Mouse (Mus musculus): Measurements from ENCODE around the gene Prkrip1. TPM values are rescaled to one million over a fixed set of nuclear protein-coding genes. Genes with fewer than 3 reads are reported as not detected.

Prkrip1 gene
- polyA plus RNA-seq, 1 experiment from 2014 or later: 44.2 TPM

DNA sequence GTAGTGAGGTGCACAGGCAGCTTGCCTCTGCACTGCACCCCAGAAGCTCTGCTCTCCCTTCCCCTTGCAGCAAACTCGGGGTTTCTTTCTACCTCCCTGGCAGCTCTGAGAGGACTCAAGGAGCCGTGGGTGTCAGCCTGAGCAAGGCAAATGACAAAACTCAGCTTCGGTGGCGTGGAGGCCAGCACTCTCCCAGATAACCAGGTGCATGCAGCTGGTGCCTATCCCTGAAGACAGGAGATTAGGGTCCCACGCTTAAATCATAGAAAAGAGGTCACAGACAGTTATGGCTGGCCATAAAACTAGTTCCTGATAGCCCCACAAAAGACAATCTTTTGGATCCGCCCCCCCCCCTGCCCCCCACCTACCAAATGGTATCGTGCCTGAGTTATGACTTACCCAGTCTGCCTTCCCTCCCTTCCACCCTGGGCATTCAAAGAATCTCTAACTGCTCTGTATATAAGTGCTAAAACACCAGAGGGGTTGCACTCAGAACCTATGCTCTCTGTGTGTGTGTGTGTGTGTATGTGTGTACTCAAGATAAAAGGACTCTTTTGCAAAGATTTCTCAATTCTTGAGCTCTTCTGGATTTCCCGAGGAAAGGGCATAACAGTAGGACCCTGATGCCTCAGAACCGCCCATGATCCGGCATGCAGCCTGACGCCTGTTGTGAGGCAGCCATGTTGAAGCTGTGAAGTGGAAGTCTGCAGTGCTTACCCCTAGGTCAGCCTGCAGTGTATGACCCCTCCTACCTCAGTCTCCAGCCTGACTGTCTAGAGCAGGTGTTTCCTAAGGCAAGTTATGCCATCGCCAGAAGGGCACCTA lies 53.9 kb downstream of the Prkrip1 start:
- H3K27ac ChIP-seq: no peak overlapping the region
- 34% methylated on average over 12 of the region's 12 CpGs for WGBS
- no peaks in the 10 kb centered on the region for H3K9me3 ChIP-seq
- H3K36me3 ChIP-seq: peaks cover 13% of the 10 kb centered on the region
- H3K4me2 ChIP-seq (replicated peaks): no peak overlapping the region
- ATAC-seq: no peak
- no peaks in the 10 kb centered on the region for H3K27me3 ChIP-seq (replicated peaks)
- no peak overlapping the region for H3K4me3 ChIP-seq (replicated peaks)
- H3K4me1 ChIP-seq (replicated peaks): no peaks in the 10 kb centered on the region
- H3K9ac ChIP-seq: no peak overlapping the region

DNA sequence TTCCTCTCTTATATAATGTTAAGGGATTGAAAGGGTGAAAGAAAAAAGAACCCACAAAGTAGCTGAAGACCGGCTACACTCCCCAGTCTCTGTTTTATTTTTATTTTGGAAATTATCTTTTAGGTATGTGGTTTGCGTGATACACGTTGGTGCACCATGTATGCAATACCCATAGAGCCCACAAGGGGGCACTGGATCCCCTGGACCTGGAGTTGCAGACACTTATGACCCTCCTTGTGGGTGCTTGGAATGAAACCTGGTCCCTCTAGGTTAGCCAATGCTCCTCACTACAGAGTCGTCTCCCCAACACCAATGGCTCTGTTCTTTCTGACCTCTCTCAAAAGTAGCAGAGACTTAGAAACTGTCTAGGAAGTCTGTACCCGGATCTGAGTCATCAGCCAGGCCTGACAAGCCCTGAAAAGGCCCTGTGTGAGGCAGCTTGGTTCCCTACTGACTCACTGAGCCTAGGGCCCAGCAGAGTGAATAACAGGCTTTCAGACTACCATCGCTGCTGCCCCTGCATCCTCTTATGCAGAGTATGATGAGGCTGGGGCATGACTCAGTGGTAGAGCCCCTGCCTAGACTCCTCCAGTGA lies 55.5 kb downstream of the Prkrip1 start:
- 85% methylated on average over 6 of the region's 6 CpGs for WGBS
- peaks cover 18% of the 10 kb centered on the region for H3K36me3 ChIP-seq
- H3K4me1 ChIP-seq (replicated peaks): no peaks in the 10 kb centered on the region
- H3K27ac ChIP-seq: no peak overlapping the region
- no peak overlapping the region for H3K4me2 ChIP-seq (replicated peaks)
- H3K9ac ChIP-seq: no peak overlapping the region
- H3K27me3 ChIP-seq (replicated peaks): no peaks in the 10 kb centered on the region
- no peak overlapping the region for H3K4me3 ChIP-seq (replicated peaks)
- no peaks in the 10 kb centered on the region for H3K9me3 ChIP-seq
- no peak for ATAC-seq

DNA sequence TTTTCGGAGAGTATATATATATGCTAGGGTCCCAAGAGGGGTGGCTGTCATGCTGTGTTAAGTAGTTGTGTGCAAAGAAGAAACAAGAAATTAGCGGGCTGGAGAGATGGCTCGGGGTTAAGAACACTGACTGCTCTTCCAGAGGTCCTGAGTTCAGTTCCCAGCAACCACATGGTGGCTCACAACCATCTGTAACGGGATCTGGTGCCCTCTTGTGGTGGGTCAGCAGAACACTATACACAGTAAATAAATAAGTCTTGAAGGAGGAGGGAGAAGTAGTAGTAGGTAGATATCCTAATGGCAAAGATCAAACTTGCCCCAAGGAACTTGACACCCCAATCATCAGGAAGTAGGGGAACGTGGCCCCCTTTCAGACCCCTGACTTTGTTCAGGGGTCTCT lies 56.0 kb downstream of the Prkrip1 start:
- no peak overlapping the region for H3K27ac ChIP-seq
- 84% methylated on average over 5 of the region's 5 CpGs for WGBS
- ATAC-seq: no peak

DNA sequence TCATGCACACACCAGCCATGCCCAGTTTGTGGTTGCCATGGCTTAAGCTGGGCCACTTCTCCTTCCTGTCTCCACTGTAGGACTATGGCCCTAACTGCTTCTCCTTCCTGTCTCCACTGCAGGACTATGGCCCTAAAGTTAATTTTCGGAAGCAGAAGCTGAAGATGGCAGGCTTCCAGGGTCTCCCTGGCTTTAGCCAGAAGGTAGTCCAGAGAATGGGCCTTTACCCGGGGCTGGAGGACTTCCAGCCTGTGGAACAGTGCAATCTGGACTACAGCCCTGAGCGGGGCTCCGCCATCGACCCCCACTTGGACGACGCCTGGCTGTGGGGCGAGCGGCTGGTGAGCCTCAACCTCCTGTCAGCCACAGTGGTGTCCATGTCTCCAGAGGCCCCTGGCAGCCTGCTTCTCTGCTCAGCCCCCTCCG lies 58.7 kb downstream of the Prkrip1 start:
- no peak overlapping the region for H3K4me2 ChIP-seq (replicated peaks)
- WGBS: 89% methylated on average over 10 of the region's 10 CpGs
- peaks cover 22% of the 10 kb centered on the region for H3K36me3 ChIP-seq
- H3K27ac ChIP-seq: no peak overlapping the region
- H3K4me3 ChIP-seq (replicated peaks): no peak overlapping the region
- H3K9ac ChIP-seq: no peak overlapping the region
- no peak for ATAC-seq
- H3K27me3 ChIP-seq (replicated peaks): no peaks in the 10 kb centered on the region
- no peaks in the 10 kb centered on the region for H3K9me3 ChIP-seq
- peaks cover 2% of the 10 kb centered on the region for H3K4me1 ChIP-seq (replicated peaks)

More for the DNA sequence above, 56.0 kb downstream of the Prkrip1 start:
- peaks cover 22% of the 10 kb centered on the region for H3K36me3 ChIP-seq
- no peak overlapping the region for H3K4me2 ChIP-seq (replicated peaks)
- H3K27me3 ChIP-seq (replicated peaks): no peaks in the 10 kb centered on the region
- H3K9ac ChIP-seq: no peak overlapping the region
- H3K9me3 ChIP-seq: no peaks in the 10 kb centered on the region
- H3K4me1 ChIP-seq (replicated peaks): no peaks in the 10 kb centered on the region
- H3K4me3 ChIP-seq (replicated peaks): no peak overlapping the region

DNA sequence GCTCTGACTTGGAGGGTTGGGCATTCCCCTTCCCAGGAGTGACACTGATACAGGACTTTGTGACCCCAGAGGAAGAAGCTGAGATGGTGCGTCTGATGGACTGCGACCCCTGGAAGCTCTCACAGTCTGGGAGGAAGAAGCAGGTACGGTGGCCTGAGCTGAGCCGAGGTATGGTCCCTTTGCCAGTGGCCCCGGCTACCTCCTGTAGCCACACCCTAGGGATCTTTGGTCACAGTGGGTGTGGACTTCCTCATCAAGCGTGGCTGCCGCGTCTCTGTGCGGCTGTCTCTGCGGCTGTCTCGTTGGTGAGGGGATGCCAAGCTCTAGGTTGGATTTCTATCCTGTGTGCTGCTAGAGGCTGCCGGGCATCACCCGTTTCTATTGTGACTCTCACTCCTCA lies 59.4 kb downstream of the Prkrip1 start:
- no peak overlapping the region for H3K4me2 ChIP-seq (replicated peaks)
- H3K27ac ChIP-seq: no peak overlapping the region
- H3K36me3 ChIP-seq: peaks cover 22% of the 10 kb centered on the region
- ATAC-seq: no peak
- no peaks in the 10 kb centered on the region for H3K9me3 ChIP-seq
- H3K9ac ChIP-seq: no peak overlapping the region
- WGBS: 89% methylated on average over 13 of the region's 13 CpGs
- H3K4me1 ChIP-seq (replicated peaks): peaks cover 7% of the 10 kb centered on the region
- no peak overlapping the region for H3K4me3 ChIP-seq (replicated peaks)
- no peaks in the 10 kb centered on the region for H3K27me3 ChIP-seq (replicated peaks)

DNA sequence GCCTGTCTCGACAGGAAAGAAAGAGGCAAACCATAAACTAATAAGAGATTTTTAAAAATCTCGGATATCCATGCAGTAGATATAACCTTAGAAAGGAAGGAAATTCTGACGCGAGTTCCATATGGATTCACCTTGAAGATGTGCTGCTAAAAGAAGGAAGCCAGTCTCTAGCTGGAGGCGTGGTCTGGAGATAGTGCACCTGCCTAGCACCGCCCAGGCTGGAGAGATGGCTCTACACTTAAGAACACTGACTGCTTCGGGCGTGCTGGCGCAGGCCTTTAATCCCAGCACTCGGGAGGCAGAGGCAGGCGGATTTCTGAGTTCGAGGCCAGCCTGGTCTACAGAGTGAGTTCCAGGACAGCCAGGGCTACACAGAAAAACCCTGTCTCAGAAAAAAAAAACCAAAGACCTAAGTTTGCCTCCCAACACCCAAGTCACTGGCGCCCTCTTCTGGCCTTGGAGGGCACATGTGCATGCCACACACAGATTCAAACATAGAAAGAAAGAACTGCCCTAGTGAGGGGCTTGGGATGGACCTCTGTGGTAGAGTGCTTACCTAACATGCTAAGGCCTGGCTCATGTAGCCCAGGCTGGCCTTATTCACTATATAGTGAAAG lies 61.0 kb downstream of the Prkrip1 start:
- no peak overlapping the region for H3K4me3 ChIP-seq (replicated peaks)
- peaks cover 26% of the 10 kb centered on the region for H3K36me3 ChIP-seq
- no peaks in the 10 kb centered on the region for H3K9me3 ChIP-seq
- no peaks in the 10 kb centered on the region for H3K27me3 ChIP-seq (replicated peaks)
- H3K9ac ChIP-seq: no peak overlapping the region
- ATAC-seq: no peak
- WGBS: 74% methylated on average over 13 of the region's 13 CpGs
- peaks cover 7% of the 10 kb centered on the region for H3K4me1 ChIP-seq (replicated peaks)
- no peak overlapping the region for H3K4me2 ChIP-seq (replicated peaks)
- no peak overlapping the region for H3K27ac ChIP-seq

DNA sequence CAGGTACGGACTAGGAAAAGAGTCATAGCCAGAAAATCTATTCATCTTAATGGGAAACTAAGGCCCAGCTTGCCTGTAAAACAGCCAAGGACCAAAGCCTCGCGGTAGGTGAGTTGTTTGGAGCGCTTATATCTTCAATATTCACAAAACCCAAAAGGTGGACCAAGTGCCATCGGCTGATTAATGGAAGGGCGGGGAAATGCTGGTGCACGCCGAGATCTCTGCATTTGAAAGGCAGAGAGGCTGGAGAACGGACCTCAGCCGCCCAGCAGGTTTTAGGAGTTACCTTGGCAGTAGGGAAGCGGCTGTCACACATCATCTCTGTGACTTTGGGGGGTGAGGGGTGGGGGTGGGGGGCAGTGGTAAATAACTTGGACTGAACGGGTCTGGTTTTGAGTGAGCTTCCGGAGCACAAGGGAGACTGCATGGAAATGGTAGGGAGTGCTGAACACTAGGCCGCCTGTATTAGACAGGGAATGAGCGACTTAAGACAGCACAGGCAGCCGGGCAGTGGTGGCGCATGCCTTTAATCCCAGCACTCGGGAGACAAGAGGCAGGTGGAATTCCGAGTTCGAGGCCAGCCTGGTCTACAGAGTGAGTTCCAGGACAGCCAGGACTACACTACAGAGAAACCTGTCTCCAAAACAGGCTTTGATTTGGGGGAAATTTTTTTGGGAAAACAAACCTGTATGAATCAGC lies 62.3 kb downstream of the Prkrip1 start:
- H3K4me1 ChIP-seq (replicated peaks): peaks cover 7% of the 10 kb centered on the region
- ATAC-seq: peak; percentile 9; the same call in 1 of the 2 replicates
- WGBS: 6% methylated on average over 20 of the region's 20 CpGs
- no peaks in the 10 kb centered on the region for H3K27me3 ChIP-seq (replicated peaks)
- H3K4me2 ChIP-seq (replicated peaks): peak overlapping the region; percentile 72
- H3K9ac ChIP-seq: peak overlapping the region; percentile 58
- H3K4me3 ChIP-seq (replicated peaks): peak overlapping the region; percentile 64
- peaks cover 29% of the 10 kb centered on the region for H3K36me3 ChIP-seq
- peak overlapping the region; percentile 1; the same call in 1 of the 2 replicates for H3K27ac ChIP-seq
- no peaks in the 10 kb centered on the region for H3K9me3 ChIP-seq

DNA sequence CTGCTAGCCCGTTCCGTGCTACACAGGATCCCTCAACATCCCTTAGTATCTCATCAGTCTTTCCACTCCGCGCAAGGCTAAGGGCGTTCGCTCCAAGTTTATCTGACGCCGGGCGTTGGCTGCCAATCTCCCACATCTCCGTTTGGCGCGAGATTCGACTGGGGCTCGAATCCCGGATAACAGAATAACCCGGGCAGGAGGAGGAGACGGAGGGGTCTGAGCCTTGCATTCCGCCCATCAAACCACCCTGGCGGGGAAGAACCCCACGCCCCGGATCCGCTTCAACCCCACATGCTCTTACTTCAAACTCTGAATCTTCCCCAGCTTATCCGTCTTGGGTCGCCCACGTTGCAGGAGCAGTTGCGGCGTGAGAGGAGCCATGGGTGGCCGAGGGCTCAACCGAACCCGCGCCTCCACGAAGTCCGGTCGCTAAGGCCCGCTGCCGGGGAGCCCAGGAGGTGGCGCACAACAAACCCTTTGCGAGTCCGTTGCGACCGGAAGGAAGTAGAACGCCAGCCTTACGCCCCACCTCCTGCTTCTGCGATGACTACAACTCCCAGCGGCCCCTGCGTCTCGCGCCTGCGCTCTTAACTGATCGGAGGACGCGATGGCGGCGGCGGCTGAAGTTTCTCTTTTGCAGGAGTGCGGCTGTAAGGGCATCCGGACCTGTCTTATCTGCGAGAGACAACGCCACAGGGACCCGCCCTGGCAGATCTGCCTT lies 63.0 kb downstream of the Prkrip1 start, which contains the start of the genes Lrwd1 and Alkbh4:
Gene Lrwd1 (minus strand): TSS at position 504 of the 721 bp plus-strand sequence.
Gene Alkbh4 (plus strand): TSS at position 576 of the 721 bp plus-strand sequence.
- Histone ChIP-seq H3K36me3 (peaks cover 29% of the 10 kb centered on the region), H3K4me3 (replicated peaks) (peak within 1 kb of the TSS; percentile 64), H3K4me2 (replicated peaks) (peak within 1 kb of the TSS; percentile 72), H3K27ac (peak within 1 kb of the TSS; percentile 57; the same call in 1 of the 2 replicates), H3K27me3 (replicated peaks) (no peaks in the 10 kb centered on the region), H3K9me3 (no peaks in the 10 kb centered on the region), H3K9ac (peak within 1 kb of the TSS; percentile 75), H3K4me1 (replicated peaks) (peaks cover 7% of the 10 kb centered on the region)
- WGBS: under 1% methylated on average over 60 of the region's 60 CpGs
- peak; percentile 96 for ATAC-seq

Other genes starting within 250 kb of the Prkrip1 start
- 2.5 and 2.9 TPM in 2 replicates for gene Ssc4d, start 224.4 kb downstream of the Prkrip1 start, polyA plus RNA-seq (2015; fragmentation: Nextera tagmentation; extraction: Ambion mirVana)
- gene Zp3, start 218.9 kb downstream of the Prkrip1 start, polyA plus RNA-seq (2015; fragmentation: Nextera tagmentation; extraction: Ambion mirVana): 0.80 and 1.5 TPM in 2 replicates
- 20.8 and 21.4 TPM in 2 replicates for gene Dtx2, start 204.2 kb downstream of the Prkrip1 start, polyA plus RNA-seq (2015; fragmentation: Nextera tagmentation; extraction: Ambion mirVana)
- gene Upk3b, start 160.5 kb downstream of the Prkrip1 start, polyA plus RNA-seq (2015; fragmentation: Nextera tagmentation; extraction: Ambion mirVana): 42.9 and 45.6 TPM in 2 replicates
- gene Upk3bl, start 144.5 kb downstream of the Prkrip1 start, polyA plus RNA-seq (2015; fragmentation: Nextera tagmentation; extraction: Ambion mirVana): 1.4 and 1.9 TPM in 2 replicates
- 16.3 and 19.4 TPM in 2 replicates for gene Rasa4, start 115.0 kb downstream of the Prkrip1 start, polyA plus RNA-seq (2015; fragmentation: Nextera tagmentation; extraction: Ambion mirVana)
- 231 and 236 TPM in 2 replicates for gene Polr2j, start 82.3 kb downstream of the Prkrip1 start, polyA plus RNA-seq (2015; fragmentation: Nextera tagmentation; extraction: Ambion mirVana)
- 24.5 and 25.3 TPM in 2 replicates for gene Lrwd1, start 62.9 kb downstream of the Prkrip1 start, polyA plus RNA-seq (2015; fragmentation: Nextera tagmentation; extraction: Ambion mirVana)
- 15.3 and 17.2 TPM in 2 replicates for gene Alkbh4, start 62.8 kb downstream of the Prkrip1 start, polyA plus RNA-seq (2015; fragmentation: Nextera tagmentation; extraction: Ambion mirVana)
- 6.4 and 6.7 TPM in 2 replicates for gene Orai2, start 28.2 kb downstream of the Prkrip1 start, polyA plus RNA-seq (2015; fragmentation: Nextera tagmentation; extraction: Ambion mirVana)
- gene Sh2b2, start 47.6 kb upstream of the Prkrip1 start, polyA plus RNA-seq (2015; fragmentation: Nextera tagmentation; extraction: Ambion mirVana): 2.8 and 3.1 TPM in 2 replicates

Data from intestine, embryonic 15.5 days (tissue).